Mouse (Mus musculus) thymus, adult 2 months (tissue): ENCODE results near the gene Gramd1b. TPM values are rescaled to one million over a fixed set of nuclear protein-coding genes. Genes with fewer than 3 reads are reported as not detected.
A peak's percentile ranks its signal among the peaks of the same experiment; 100 is the strongest.

ENCODE experiments used
- DNase-seq: peaks from one replicate; pipeline ENCODE4 v3.0.0; 2021
- H3K27ac ChIP-seq: fragments of 200-500 bp; 2 replicates; pipeline ENCODE4 v1.5.1; 2012; ENCODE audit warnings: low read length, control low read depth; ENCODE audit not compliant: control insufficient read depth, insufficient read depth
- H3K27me3 ChIP-seq: fragments of 200-500 bp; 2 replicates; pipeline ENCODE4 v1.6.1; 2012; ENCODE audit warnings: mild to moderate bottlenecking, low read length, moderate library complexity, mixed read lengths; ENCODE audit not compliant: control insufficient read depth, insufficient read depth
- H3K36me3 ChIP-seq: fragments of 200-500 bp; 2 replicates; pipeline ENCODE4 v1.6.1; 2012; ENCODE audit warnings: mild to moderate bottlenecking, low read length, moderate library complexity; ENCODE audit not compliant: control insufficient read depth, insufficient read depth
- H3K4me1 ChIP-seq: fragments of 200-500 bp; replicated peaks from 2 replicates; pipeline ENCODE4 v1.6.1; 2012; ENCODE audit warnings: low read length; ENCODE audit not compliant: control insufficient read depth, insufficient read depth
- H3K4me3 ChIP-seq: fragments of 200-500 bp; 2 replicates; pipeline ENCODE4 v1.5.1; 2012; ENCODE audit warnings: mild to moderate bottlenecking, low read length, control low read depth, moderate library complexity; ENCODE audit not compliant: control insufficient read depth, insufficient read depth
- CTCF ChIP-seq: fragments of 200-500 bp; IDR thresholded peaks from 2 replicates; pipeline ENCODE4 v1.5.1; 2012; ENCODE audit warnings: mild to moderate bottlenecking, control low read depth, low read length, moderate library complexity, borderline replicate concordance; ENCODE audit not compliant: control insufficient read depth, poor library complexity, insufficient read depth; ENCODE audit errors: extremely low read depth
- POLR2A ChIP-seq: fragments of 200-500 bp; IDR thresholded peaks from 2 replicates; pipeline ENCODE4 v1.6.1; 2012; ENCODE audit warnings: mild to moderate bottlenecking, low read length, control low read depth, moderate library complexity; ENCODE audit not compliant: control insufficient read depth, poor library complexity, insufficient read depth; ENCODE audit errors: extremely low read depth
- WGBS: fragments of 180-500 bp; shearing (Covaris S2); methylation state at CpG from one replicate; pipeline ENCODE4 v1.1.7; 2018; 5-methylcytosine and 5-hydroxymethylcytosine counted together
- polyA plus RNA-seq: library from polyadenylated mRNA; depleted of rRNA; stranded (reverse); fragments of >200 nt; gene quantifications from 2 replicates; pipeline ENCODE4 v1.2.3, GENCODE M21; 2012

Gene Gramd1b
- polyA plus RNA-seq, 1 experiment, result 43.0 TPM

DNA sequence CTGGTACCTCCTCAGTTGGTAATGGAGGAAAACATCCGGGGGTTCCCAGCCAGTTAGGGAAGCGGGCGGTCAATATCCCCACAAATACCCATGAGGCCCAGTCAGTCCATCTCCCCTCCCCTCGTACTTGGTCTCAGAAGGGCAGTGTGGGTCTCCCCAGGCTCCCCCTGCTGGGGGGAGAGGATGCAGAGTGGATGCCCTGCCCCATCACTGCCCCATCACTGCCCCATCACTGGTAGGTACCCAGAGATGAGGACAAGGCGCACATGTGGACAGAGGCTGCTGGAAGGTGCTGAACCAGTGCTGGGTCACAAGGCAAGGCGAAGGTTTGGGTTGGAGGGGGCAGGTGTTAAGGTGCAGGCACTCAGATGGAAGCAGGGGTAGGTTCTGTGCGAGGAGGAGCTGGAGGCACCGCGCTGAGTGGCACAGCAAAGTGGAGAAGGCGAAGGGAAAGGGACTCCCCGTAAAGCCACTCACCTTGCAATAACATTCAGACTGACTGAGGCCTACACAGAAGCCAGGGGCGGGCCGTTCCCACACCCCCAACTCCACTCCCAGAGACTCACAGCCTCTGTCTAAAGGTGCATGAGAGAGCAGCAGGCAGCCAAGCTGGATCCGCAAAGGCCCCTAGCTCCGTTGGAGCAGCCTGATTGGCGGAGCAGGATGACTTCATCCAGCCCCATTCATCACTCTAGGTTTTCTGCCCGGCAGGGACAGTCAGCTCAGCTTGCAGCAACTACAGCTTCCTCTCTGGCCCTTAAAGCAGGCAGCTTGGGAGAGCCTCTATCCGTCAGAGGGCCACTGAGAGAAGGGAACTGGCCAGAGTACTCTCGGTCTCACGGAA is 139.1 kb downstream of the Gramd1b start:
- Histone ChIP-seq H3K27me3 (no peaks in the 10 kb centered on the region), H3K4me3 (peak overlapping the region; percentile 12), H3K4me1 (peaks cover 2% of the 10 kb centered on the region), H3K27ac (no peak overlapping the region), H3K36me3 (no peaks in the 10 kb centered on the region)
- 88% methylated on average over 20 of the region's 20 CpGs for WGBS
- TF ChIP-seq POLR2A (no peak), CTCF (0 out of 2 replicates have a peak, but pooled peaks have one; percentile 8)
- DNase-seq, result no peak

DNA sequence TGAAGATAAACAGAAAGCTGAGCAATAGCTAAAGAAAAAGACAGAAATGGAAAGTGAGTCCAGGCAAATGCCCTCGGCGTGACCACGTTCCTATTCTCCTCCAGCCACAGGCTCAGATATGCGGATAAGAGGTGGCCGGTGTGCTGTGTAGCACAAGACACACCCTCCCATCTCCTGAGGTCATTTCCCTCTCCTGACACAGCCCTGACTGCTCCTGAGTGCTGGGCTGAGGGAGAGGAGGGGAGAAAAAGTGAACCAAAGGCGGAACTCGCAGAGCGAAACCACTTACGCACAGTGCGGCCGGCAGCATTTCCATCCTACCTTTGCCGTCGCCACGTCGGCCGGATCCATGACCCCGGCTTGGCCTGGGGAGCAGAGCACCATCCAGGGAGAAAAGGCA is 139.8 kb downstream of the Gramd1b start:
- TF ChIP-seq CTCF (0 out of 2 replicates have a peak, but pooled peaks have one; percentile 1), POLR2A (no peak)
- no peak overlapping the region for H3K27ac ChIP-seq
- no peak for DNase-seq
- peak overlapping the region; percentile 12 for H3K4me3 ChIP-seq
- no peaks in the 10 kb centered on the region for H3K27me3 ChIP-seq
- WGBS, result 67% methylated on average over 17 of the region's 17 CpGs
- peaks cover 2% of the 10 kb centered on the region; the same call in 1 of the 2 replicates for H3K4me1 ChIP-seq
- H3K36me3 ChIP-seq, result no peaks in the 10 kb centered on the region

DNA sequence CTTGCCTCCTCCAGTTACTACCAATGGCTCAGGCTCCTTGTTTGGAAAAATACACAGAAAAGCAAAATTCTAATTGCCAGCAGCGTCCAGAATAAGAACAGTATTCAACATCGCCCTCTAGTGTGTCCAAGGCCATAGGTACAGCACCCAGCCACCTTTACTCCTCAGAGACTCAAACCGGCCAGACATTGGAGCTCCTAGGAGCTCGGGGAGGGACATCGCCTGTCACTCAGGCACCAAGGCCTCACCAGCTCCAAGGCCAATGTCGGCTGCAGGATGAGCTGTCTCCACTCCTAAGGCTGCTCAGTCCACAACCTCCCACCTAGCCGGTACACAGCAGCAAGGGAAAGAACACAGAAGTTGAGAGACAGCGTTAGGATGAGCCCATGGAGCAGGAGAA is 140.3 kb downstream of the Gramd1b start:
- no peaks in the 10 kb centered on the region for H3K36me3 ChIP-seq
- H3K4me3 ChIP-seq, result no peak overlapping the region; the same call in 1 of the 2 replicates
- no peak for DNase-seq
- no peak overlapping the region for H3K27ac ChIP-seq
- peaks cover 2% of the 10 kb centered on the region; the same call in 1 of the 2 replicates for H3K4me1 ChIP-seq
- TF ChIP-seq POLR2A (no peak), CTCF (no peak)
- 57% methylated on average over 8 of the region's 8 CpGs for WGBS
- no peaks in the 10 kb centered on the region for H3K27me3 ChIP-seq

GRCm38 (mm10) chr9:40390396-40390760 is 140.8 kb downstream of the Gramd1b start:
- WGBS, result 90% methylated on average over 8 of the region's 8 CpGs
- H3K27ac ChIP-seq, result no peak overlapping the region
- no peaks in the 10 kb centered on the region for H3K27me3 ChIP-seq
- TF ChIP-seq POLR2A, result no peak
- no peak for TF ChIP-seq CTCF
- no peak overlapping the region for H3K4me3 ChIP-seq
- H3K4me1 ChIP-seq, result peaks cover 2% of the 10 kb centered on the region; the same call in 1 of the 2 replicates
- H3K36me3 ChIP-seq, result no peaks in the 10 kb centered on the region
- no peak for DNase-seq

DNA sequence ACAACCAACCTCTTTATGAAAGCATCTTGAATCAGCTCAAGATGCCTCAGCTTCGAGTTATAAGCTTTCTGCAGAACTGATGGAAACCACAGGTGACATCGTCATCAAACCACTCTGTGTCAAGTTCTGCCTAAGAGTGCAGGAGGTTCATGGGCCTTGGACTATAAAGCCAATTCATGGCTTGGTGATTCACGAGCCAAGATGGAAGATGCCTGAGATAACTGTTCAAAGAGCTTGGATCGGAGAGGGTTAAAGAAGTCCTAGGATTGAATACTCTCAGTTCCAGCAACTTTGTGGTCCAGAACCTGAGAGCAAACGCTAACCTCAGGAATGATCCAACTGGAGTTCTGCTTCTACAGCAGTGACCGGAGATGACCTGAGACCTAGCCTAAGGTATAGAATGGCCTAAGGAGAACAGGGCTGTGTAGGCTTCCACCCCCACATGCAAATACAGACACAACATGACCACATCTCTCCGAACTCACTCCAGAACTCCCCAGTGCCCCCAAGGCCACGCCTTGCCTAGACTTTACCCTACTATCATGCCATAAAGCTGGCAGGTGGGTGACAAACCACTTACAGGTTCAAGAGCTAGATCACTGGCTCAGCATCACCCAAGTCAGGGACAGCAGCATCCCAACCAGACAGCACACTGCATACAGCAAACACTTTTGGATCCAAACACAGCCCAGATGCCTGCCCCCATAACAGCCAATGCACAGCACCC is 141.4 kb downstream of the Gramd1b start:
- WGBS, result 89% methylated on average over 8 of the region's 8 CpGs
- Histone ChIP-seq H3K27me3 (no peaks in the 10 kb centered on the region), H3K27ac (no peak overlapping the region), H3K4me1 (peaks cover 2% of the 10 kb centered on the region; the same call in 1 of the 2 replicates), H3K4me3 (no peak overlapping the region), H3K36me3 (no peaks in the 10 kb centered on the region)
- TF ChIP-seq CTCF, result no peak
- no peak for TF ChIP-seq POLR2A
- DNase-seq, result no peak

DNA sequence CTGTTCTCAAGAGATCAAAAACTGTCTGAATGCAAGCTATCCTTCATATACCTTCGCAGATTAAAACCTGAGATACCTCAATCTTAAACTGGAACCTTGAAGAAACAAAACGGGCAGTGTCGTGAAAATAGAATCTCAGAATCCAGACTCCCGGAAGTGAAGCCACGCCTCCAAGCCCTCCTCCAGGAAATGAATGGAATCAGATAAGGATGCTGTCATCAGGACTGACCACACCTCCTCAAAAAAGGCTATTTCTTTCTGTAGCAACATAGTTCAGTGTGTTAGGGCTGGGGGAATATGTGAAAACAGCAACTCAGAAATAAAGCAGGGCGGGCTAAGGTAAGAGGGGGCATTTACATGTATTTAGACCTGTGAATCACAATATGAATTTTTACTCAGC is 142.0 kb downstream of the Gramd1b start:
- Histone ChIP-seq H3K27me3 (no peaks in the 10 kb centered on the region), H3K27ac (no peak overlapping the region), H3K4me3 (no peak overlapping the region), H3K4me1 (peaks cover 2% of the 10 kb centered on the region; the same call in 1 of the 2 replicates), H3K36me3 (no peaks in the 10 kb centered on the region)
- TF ChIP-seq CTCF, result no peak
- no peak for TF ChIP-seq POLR2A
- WGBS, result 74% methylated on average over 6 of the region's 6 CpGs
- no peak for DNase-seq
